Mouse (Mus musculus): ENCODE measurements around the gene Iqsec3.

- TF ChIP-seq CTCF (IDR thresholded peaks at IDR 0.05) (no peak), EP300 (IDR thresholded peaks at IDR 0.05) (no peak)
Measured at GRCm38 (mm10) chr6:121356041-121356440, 117.4 kb downstream of the Iqsec3 start.

Measured in lung, postnatal 0 days (tissue).